Mouse (Mus musculus) gastrocnemius, postnatal 25 days (tissue): ENCODE data around the gene Dut. TPM values are rescaled to one million over a fixed set of nuclear protein-coding genes. Genes with fewer than 3 reads are reported as not detected.

Experiments
- DNase-seq: peaks from one replicate; pipeline ENCODE4 v3.0.0; 2022
- long read RNA-seq, 2 experiments: library from polyadenylated mRNA; stranded (forward); transcript quantifications; one replicate each; pipeline ENCODE4 v2.0.0; 2021
- total RNA-seq, 2 experiments: library from RNA; stranded (reverse); gene quantifications; 1 replicate in 1 of 2; 2 replicates in 1 of 2; pipeline ENCODE4 v1.2.3; 2021

Gene Dut
- 1 to 10 TPM; 6.4 to 7.4 TPM for total RNA-seq
- long read RNA-seq, experiment 1, partial matches to known transcripts, result 0 of 9 reads
- long read RNA-seq, experiment 1, other reads (novel, unspliced or antisense), result 4 of 9 reads
- long read RNA-seq, experiment 2, transcript Dut-202 (7 exons, 1,020 nt), result major isoform, 8 of 17 reads
- long read RNA-seq, experiment 2, partial matches to known transcripts, result 0 of 17 reads
- long read RNA-seq, experiment 2, other reads (novel, unspliced or antisense), result 5 of 17 reads

- peak; percentile 95 for DNase-seq
Observed at GRCm38 (mm10) chr2:125247108-125247961, at the start of gene Dut. TSS of gene Dut (plus strand) at chr2:125247190.

- DNase-seq, result no peak
Observed at GRCm38 (mm10) chr2:125208894-125209596, 37.9 kb upstream of the Dut start.

DNA sequence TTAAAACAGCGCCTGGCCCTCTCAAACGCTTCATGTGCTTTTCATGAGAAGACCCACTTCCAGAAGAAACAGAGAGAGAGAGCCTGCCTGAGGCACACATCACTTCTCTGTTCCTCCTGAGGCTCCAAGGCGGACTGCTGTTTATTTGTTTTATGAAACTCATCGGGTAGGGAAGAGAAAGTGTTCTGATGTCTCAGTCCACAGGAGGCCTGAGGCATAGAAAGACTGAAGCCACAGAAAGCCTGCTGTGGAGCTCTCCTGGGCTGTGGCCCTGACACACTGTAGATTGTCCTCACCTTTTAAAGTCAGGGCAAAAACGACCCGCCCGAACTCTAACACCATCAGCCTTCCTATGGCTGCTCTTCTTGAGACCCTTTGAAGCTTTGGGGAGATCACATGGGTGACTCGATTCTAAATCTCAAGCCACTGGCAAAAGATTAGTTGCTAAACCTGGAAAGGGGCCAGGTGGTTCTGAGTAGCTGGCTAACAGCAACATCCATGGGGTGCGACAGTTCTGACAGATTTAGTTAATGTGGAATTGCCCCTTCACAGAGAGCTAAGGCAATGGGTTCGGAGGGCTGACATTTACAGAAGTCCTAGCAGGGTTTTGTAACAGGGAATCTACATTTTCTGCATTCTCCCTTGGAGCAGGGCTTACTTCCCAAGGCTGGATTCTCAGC, 35.0 kb upstream of the Dut start:
- DNase-seq, result no peak

- DNase-seq, result no peak
Observed at GRCm38 (mm10) chr2:125214592-125214991, 32.4 kb upstream of the Dut start.

GRCm38 (mm10) chr2:125217286-125217685, 29.7 kb upstream of the Dut start:
- no peak for DNase-seq

DNA sequence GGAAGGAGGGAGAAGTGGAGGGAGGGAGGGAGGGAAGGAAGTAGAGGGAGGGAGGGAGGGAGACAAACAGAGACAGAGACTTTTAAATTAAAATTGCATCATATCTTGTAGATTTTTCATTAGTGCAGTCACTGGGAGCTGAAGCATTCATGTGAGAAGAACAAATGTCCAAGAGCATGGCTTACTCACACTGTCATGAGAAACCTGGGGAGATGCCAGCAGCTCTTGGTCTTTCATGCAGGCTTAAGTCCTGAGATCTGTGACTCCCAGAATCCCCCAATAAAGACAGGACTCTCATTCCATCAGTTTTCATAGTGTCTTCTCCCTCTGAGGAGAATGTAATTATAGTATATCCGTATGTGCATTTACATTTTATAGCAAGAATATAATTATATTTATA, 28.4 kb upstream of the Dut start:
- DNase-seq, result no peak

DNA sequence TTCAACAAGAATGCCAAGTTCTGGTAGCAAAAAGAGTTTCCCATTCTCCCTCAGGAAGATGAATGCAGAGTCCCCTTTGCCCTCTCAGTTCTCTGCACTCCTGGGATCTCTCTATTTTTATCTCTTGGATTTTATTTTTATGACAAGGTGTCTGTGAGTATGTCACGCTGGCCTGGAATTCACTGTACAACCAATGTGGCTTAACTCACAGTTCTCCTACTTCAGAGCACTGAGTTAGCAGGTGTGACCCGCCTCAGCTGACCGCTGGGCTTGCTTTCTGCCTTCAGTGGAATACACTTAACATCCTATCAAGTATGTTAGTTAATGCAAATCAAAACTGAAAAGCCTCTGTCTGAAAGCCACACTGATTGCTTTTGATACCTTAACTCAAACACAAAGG, 27.7 kb upstream of the Dut start:
- no peak for DNase-seq

GRCm38 (mm10) chr2:125221673-125222072, 25.3 kb upstream of the Dut start:
- DNase-seq, result no peak

- DNase-seq, result no peak
Observed at GRCm38 (mm10) chr2:125228472-125229409, 18.2 kb upstream of the Dut start.

GRCm38 (mm10) chr2:125232183-125232582, 14.8 kb upstream of the Dut start:
- no peak for DNase-seq

DNA sequence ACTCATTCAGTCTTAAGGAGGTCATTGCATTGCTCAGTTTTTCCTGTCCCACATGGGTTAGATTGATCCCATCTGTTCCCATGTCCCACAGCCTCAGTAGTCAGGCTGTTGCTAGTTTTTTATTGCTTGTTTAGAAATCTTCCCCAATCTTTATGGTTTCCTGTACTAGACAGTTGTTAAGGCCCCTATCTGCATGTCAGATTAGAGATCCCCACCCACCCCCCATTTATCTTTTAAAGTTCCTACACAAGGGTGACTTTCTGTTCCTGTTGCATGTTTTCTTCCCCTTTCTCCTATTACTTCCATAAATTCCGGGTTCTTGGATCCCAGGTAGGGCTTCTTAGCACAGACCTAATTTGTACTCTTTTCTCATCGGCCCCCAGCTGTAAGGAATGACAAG, 13.5 kb upstream of the Dut start:
- no peak for DNase-seq

- DNase-seq, result no peak
Observed at GRCm38 (mm10) chr2:125234049-125234448, 12.9 kb upstream of the Dut start.

DNA sequence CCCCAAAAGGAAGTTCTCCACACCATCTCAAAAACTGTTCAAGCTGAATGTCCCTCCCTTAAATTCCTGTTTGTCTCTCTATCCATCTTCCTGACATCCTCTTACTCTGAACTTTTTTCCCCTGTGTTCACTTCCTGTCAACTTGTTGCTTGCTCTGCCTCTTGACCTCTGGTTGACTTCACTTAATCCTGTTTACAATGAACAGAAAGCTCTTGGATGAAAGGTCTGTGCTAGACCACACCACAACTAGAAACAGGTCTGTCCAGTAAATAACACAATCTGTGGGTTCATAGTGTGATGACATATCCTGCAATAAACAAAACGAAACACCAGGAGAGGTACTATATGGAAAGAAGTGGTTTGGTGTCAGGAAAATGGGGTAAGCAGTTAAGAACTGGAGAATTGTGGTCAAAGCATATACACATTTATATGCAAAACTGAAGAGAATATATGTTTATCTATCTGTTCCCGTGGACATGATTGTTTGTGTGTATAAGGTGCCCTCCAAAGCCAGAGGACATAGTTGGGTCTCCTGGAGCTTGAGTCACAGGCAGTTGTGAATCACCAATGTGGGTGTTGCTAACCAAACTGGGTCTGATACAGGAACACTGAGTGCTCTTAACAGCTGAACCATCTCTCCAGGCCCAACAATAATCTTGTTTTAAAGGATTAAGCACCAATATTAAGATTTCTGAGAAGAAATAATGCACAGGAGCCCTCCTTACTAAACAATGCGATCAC, 1.3 kb upstream of the Dut start:
- DNase-seq, result no peak

- no peak for DNase-seq
Observed at GRCm38 (mm10) chr2:125246669-125247068, 321 bp upstream of the Dut start.

DNA sequence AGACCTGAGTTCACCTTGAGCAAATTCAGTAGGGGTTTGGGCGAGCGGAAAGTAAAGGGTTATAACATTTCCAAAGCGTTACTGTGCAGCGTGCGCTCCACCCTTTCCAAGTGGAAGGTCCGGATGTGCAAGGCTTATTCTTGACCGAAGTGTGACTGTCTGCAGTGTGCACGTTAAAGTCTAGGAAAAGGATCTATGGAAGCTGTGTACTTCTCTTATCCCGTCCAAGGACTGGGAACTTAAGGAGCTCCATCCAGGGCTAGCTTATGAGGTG, 909 bp downstream of the Dut start:
- DNase-seq, result no peak

GRCm38 (mm10) chr2:125248256-125248655, 1.3 kb downstream of the Dut start:
- DNase-seq, result no peak

DNA sequence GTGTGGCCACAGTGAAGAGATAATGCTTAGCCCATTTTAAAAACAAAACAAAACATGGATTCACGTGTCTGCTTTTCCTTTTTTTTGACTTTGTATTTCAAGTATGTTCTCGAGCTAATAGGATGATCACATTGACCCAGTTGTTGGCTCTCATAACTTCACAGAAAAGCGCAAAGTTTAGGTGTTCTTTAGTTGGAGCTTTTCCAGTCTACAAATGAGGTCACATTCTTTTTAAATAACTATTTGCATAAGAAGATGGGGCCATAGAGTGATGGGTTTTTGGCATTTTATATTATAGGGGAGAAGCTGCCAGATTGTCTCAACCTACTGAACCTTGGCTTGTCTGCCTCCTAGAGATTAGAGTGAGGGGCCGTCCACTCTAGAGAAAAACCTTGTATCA, 2.3 kb downstream of the Dut start:
- no peak for DNase-seq

GRCm38 (mm10) chr2:125249874-125250273, 2.9 kb downstream of the Dut start:
- no peak for DNase-seq

DNA sequence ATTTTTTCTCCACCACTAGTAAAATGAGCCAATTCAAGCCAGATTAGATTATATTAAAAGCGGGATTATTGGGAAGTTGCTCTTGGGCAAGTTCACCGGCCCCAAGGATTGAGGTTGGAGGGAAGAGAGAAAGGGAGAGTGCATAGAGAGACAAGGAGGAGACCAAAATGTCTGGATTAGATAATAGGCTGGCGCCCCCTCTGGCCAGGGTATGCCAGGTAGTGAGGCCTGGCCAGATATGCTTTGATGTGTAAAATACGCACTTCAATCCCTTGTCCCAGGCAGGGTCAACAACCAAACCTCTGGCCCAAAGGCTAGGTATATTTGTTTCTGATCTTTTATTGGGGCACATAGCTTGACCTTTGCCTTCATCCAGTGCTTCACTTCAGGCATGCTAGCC, 4.8 kb downstream of the Dut start:
- DNase-seq, result no peak

- DNase-seq, result peak; percentile 11
Observed at GRCm38 (mm10) chr2:125252275-125252674, 5.3 kb downstream of the Dut start.

DNA sequence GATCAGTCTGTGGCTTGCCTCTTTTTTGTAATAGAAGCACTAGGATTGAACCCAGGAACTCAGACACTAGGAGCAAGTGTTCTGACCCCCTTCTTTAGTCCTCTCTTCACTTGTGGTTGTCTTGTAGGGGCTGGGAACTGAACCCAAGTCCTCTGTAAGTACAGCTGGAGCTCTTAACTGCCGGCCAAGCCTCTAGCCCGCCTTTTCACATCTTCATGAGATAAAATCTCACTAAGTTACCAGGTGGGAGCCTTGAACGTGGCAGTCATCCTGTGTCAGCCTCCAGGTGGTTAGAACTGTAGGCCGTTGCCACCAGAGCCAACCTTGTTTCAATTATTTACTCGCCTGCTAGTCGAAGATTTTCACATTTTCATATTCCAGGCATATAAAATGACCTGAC, 6.7 kb downstream of the Dut start:
- DNase-seq, result no peak
